Mouse (Mus musculus): Measurements from ENCODE around the gene Ppm1l.

GRCm38 (mm10) chr3:69348197-69348920 lies 31.7 kb downstream of the Ppm1l start:
- TF ChIP-seq POLR2A (IDR thresholded peaks at IDR 0.05; ENCODE audit: borderline replicate concordance, extremely low read depth, insufficient read depth, insufficient read length, poor library complexity, severe bottlenecking), result no peak
- no peak for TF ChIP-seq CTCF (IDR thresholded peaks at IDR 0.05; ENCODE audit: borderline replicate concordance, extremely low read depth, insufficient read depth, insufficient read length)

All from brain, embryonic 14.5 days (tissue).